Mouse (Mus musculus) heart, embryonic 16.5 days (tissue): ENCODE data around the gene Apon. TPM values are rescaled to one million over a fixed set of nuclear protein-coding genes. Genes with fewer than 3 reads are reported as not detected.

Source experiments
- ATAC-seq: fragments of 200-750 bp; cut with Nextera tagmentation; replicated peaks from 2 replicates; pipeline ENCODE4 v1.8.0; 2017; ENCODE audit warnings: moderate number of reproducible peaks; ENCODE audit not compliant: insufficient read depth, low FRiP score; ENCODE audit errors: extremely low read depth
- H3K27ac ChIP-seq: fragments of 300-500 bp; sonication (generic); 2 replicates; pipeline ENCODE4 v1.5.1; 2014; ENCODE audit warnings: mild to moderate bottlenecking, low read length, control low read depth, moderate library complexity
- H3K27me3 ChIP-seq: fragments of 300-500 bp; sonication (generic); 2 replicates; pipeline ENCODE4 v1.6.1; 2014; ENCODE audit warnings: low read length, mixed read lengths; ENCODE audit not compliant: control insufficient read depth, insufficient read depth
- H3K36me3 ChIP-seq: fragments of 300-500 bp; sonication (generic); 2 replicates; pipeline ENCODE4 v1.6.1; 2014; ENCODE audit not compliant: control insufficient read depth, insufficient read depth
- H3K4me1 ChIP-seq: fragments of 300-500 bp; sonication (generic); 2 replicates; pipeline ENCODE4 v1.6.1; 2014; ENCODE audit warnings: low read length, mixed read lengths; ENCODE audit not compliant: control insufficient read depth, insufficient read depth
- H3K4me2 ChIP-seq: fragments of 300-500 bp; sonication (generic); 2 replicates; pipeline ENCODE4 v1.6.1; 2014; ENCODE audit warnings: low read depth, mild to moderate bottlenecking, control low read depth, low read length
- H3K4me3 ChIP-seq: fragments of 300-500 bp; sonication (generic); 2 replicates; pipeline ENCODE4 v1.5.1; 2014; ENCODE audit warnings: mild to moderate bottlenecking, control low read depth, low read length
- H3K9ac ChIP-seq: fragments of 300-500 bp; sonication (generic); 2 replicates; pipeline ENCODE4 v1.6.1; 2014; ENCODE audit warnings: low read length, control low read depth
- H3K9me3 ChIP-seq: fragments of 300-500 bp; sonication (generic); replicated peaks from 2 replicates; pipeline ENCODE4 v1.6.1; 2016; ENCODE audit warnings: low read length; ENCODE audit not compliant: control insufficient read depth
- WGBS: fragments of 180-500 bp; shearing (Covaris S2); extraction: QIAGEN DNeasy Blood & Tissue Kit; methylation state at CpG from one replicate; pipeline ENCODE4 v1.1.7; 2014; 5-methylcytosine and 5-hydroxymethylcytosine counted together
- polyA plus RNA-seq: library from polyadenylated mRNA; unstranded; fragments of >200 nt; fragmentation: Nextera tagmentation; extraction: Ambion mirVana; gene quantifications from 2 replicates; pipeline ENCODE4 v1.2.1, GENCODE M21; 2015

Gene Apon
- polyA plus RNA-seq: 0.17 TPM in 1 of 2 replicates, not detected in the other

DNA sequence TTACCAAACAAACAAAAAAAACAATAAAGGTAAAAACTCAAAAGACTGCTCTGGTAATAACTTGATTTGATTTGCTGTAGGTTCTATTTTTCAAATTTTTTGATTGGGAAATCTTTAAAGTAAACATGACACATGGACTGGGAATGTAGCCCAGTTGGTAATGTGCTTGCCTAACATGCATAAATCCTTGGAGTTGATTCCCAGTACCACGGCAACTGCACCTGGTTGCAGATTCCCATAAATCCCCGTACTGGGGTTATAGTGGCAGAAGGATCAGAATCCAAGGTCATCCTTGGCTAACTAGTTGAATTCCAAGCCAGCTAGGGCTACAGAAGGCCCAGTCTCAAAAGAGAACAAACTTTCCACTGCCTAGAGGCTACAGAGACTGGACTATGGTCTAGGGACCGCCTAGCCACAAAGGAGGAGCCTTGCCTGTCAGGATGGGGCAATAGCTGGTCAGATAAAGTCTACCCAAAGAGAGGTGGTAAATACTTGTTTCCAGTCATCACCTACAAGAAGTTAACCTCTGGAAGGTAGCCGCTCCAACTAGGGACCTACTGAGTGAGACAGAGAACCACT is at the start of gene Apon:
Apon (plus strand) TSS at position 420 of the 579 bp plus-strand sequence.
- ATAC-seq: no peak
- H3K4me2 ChIP-seq: no peak within 1 kb of the TSS
- 83% methylated on average over 4 of the region's 4 CpGs for WGBS
- H3K9me3 ChIP-seq: no peaks in the 10 kb centered on the region
- H3K27me3 ChIP-seq: no peaks in the 10 kb centered on the region
- no peak within 1 kb of the TSS for H3K4me3 ChIP-seq
- H3K36me3 ChIP-seq: peaks cover 32% of the 10 kb centered on the region
- H3K9ac ChIP-seq: no peak within 1 kb of the TSS
- no peak within 1 kb of the TSS for H3K27ac ChIP-seq
- no peaks in the 10 kb centered on the region for H3K4me1 ChIP-seq

DNA sequence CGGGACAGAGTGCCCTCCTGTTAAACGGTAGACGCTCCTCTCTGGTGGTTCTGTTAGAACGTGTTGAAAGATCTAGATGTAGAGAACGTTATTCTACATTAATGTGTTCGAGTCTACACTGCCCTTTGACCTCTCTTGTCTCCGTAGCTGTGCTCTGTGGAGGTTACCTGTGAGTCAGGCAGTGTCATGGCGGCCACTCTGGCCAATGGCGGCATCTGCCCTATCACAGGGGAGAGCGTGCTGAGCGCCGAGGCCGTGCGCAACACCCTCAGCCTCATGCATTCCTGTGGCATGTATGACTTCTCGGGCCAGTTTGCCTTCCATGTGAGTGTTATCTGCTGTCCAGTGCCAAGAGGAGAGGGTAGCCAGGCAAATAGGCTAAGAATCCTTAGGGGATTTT is 49.0 kb upstream of the Apon start:
- Histone ChIP-seq H3K36me3 (no peaks in the 10 kb centered on the region), H3K4me2 (no peak overlapping the region), H3K9me3 (no peaks in the 10 kb centered on the region), H3K4me1 (no peaks in the 10 kb centered on the region), H3K4me3 (no peak overlapping the region), H3K27me3 (no peaks in the 10 kb centered on the region), H3K27ac (no peak overlapping the region), H3K9ac (no peak overlapping the region)
- ATAC-seq: no peak
- 81% methylated on average over 15 of the region's 15 CpGs for WGBS

DNA sequence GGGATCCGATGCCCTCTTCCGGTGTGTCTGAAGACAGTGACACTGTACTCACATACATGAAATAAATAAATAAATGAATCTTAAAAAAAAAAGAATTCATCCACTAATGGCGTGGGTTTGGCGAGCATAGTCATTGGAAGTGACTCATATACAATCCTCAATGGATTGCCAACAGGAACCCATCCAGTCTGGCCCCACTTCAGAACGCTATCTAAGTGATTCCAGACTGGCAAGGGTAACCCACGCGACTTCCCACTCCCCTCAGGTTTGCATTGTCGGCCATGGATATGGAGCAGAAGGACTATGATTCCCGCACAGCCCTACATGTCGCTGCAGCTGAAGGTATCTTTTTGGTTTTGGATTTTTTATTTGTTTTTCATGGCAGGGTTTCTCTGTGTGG is 45.6 kb upstream of the Apon start:
- H3K4me3 ChIP-seq: no peak overlapping the region

DNA sequence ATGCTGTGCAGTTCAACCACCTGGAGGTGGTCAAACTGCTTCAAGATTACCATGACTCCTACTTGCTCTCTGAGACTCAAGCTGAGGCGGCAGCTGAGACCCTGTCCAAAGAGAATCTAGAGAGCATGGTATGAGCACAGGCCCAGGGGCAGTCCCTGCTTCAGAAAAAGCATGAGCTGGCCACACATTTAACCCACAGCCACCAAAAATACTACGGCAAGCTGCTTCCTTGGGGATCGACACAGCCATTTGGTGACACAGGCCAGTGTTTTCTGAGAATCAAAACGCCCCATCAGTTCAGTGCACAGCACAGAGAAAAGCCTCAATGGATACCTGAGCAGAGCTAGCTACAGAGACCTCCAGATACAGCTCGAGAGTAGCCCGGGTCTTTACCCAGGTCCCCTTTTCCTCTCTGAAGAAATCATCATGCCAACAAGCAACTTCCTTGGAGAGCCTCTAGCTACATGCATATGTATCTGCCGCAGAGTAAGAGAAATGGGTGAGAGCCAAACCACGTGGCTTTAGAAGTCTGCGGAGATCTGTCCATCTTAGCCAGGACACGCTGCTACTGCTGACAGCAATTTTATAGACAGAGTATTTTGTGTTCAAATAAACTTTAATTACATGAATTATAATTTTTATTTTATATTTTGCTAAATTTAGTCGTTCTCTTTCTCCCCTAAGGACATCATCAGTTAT is 44.4 kb upstream of the Apon start:
- Histone ChIP-seq H3K27ac (no peak overlapping the region), H3K36me3 (no peaks in the 10 kb centered on the region), H3K4me3 (no peak overlapping the region), H3K9ac (no peak overlapping the region), H3K9me3 (no peaks in the 10 kb centered on the region), H3K27me3 (0 out of 2 replicates have a peak, but pooled peaks cover 3% of the 10 kb centered on the region), H3K4me2 (no peak overlapping the region), H3K4me1 (peaks cover 7% of the 10 kb centered on the region)
- 93% methylated on average over 11 of the region's 11 CpGs for WGBS
- no peak for ATAC-seq

More for the DNA sequence above, 45.6 kb upstream of the Apon start:
- H3K9ac ChIP-seq: no peak overlapping the region
- H3K9me3 ChIP-seq: no peaks in the 10 kb centered on the region
- no peak overlapping the region for H3K4me2 ChIP-seq
- ATAC-seq: no peak
- no peak overlapping the region for H3K27ac ChIP-seq
- no peaks in the 10 kb centered on the region for H3K27me3 ChIP-seq
- 86% methylated on average over 10 of the region's 10 CpGs for WGBS
- no peaks in the 10 kb centered on the region for H3K36me3 ChIP-seq
- peaks cover 7% of the 10 kb centered on the region for H3K4me1 ChIP-seq

DNA sequence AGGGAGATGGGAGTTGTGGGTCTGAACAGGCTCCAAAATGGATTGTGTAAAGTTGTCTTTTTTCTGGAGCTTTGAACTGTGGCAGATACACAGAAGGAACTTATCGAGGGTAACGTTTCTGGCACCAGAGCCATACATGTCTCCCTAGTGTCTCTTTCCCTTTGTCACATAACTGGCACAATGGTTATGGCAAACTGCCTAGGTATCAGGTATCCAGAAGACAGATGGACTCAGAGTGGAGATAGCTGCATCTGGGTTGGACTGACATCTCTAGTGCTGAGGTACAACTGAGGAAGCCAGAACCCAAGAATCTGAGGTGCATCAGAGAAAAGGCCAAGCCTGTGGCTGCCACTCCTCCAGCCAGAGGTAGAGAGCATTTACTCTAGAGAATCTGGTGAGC is 43.8 kb upstream of the Apon start:
- no peaks in the 10 kb centered on the region for H3K9me3 ChIP-seq
- H3K36me3 ChIP-seq: no peaks in the 10 kb centered on the region
- 90% methylated on average over 2 of the region's 2 CpGs for WGBS
- H3K27me3 ChIP-seq: 0 out of 2 replicates have a peak, but pooled peaks cover 3% of the 10 kb centered on the region
- H3K4me1 ChIP-seq: peaks cover 7% of the 10 kb centered on the region
- no peak overlapping the region for H3K4me2 ChIP-seq
- no peak overlapping the region for H3K9ac ChIP-seq
- H3K4me3 ChIP-seq: no peak overlapping the region
- no peak for ATAC-seq
- no peak overlapping the region for H3K27ac ChIP-seq

DNA sequence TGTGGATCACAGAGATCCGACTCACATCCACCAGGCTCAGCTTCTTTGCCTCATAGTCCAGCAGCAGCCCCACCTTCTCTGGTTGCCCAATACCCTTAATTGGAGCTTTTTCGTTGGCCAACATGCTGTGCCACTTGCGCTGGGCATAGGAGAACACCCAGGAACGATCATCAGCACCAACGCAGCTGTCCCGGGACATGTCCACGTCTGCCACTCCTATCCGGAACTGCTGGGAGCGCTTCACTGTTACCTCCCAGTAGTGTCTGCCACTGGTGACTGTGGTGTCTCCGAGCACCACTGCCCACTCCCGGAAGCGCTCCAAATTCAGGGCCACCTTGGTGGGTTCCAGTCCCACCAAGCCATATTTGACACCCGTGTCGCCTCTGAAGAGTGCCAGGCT is 42.9 kb upstream of the Apon start:
- 16% methylated on average over 14 of the region's 14 CpGs for WGBS
- no peak for ATAC-seq
- peak overlapping the region; percentile 97 for H3K4me2 ChIP-seq
- H3K9me3 ChIP-seq: no peaks in the 10 kb centered on the region
- peak overlapping the region; percentile 68; the same call in 1 of the 2 replicates for H3K27ac ChIP-seq
- no peaks in the 10 kb centered on the region for H3K36me3 ChIP-seq
- peaks cover 7% of the 10 kb centered on the region for H3K4me1 ChIP-seq
- peak overlapping the region; percentile 77 for H3K9ac ChIP-seq
- 0 out of 2 replicates have a peak, but pooled peaks cover 3% of the 10 kb centered on the region for H3K27me3 ChIP-seq
- peak overlapping the region; percentile 84 for H3K4me3 ChIP-seq

DNA sequence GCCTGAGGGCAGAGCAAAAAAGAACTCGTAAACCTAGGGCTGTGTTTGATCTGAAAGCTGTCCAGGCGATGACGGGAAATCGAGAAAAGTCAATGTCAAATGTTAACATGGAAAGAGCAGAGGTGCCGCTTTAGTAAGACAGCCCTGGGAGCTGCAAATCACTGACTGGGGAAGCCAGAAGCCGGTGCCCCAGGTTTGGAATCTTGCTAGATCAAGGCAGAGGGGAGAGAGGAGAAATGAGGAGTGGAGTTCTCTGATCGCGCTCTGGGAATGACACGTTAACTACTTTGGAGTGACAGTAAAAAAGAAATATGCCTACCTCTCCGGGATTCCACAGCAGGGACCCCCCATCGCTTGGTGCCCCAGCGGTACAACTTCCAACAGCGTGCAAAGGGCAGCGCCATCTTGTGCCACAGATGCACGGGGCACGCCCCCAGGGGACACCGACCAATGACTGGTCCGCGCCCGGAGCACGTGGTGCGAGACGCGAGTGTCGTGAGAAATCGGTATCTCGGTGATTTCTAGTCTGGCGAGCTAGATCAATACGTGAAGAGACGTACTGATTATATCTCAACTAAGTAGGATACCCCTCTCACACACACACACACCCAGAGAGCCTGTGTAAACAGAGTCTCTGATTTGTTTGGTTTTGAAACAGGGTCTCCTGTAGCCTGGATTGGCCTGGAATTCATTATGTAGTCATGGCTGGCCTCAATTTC is 42.3 kb upstream of the Apon start, which contains the start of gene Spryd4:
Spryd4 (minus strand) TSS at position 418 of the 719 bp plus-strand sequence.
- peaks cover 7% of the 10 kb centered on the region for H3K4me1 ChIP-seq
- no peaks in the 10 kb centered on the region for H3K36me3 ChIP-seq
- H3K9me3 ChIP-seq: no peaks in the 10 kb centered on the region
- peak within 1 kb of the TSS; percentile 97 for H3K4me2 ChIP-seq
- ATAC-seq: peak; percentile 90
- under 1% methylated on average over 30 of the region's 30 CpGs for WGBS
- H3K27me3 ChIP-seq: 0 out of 2 replicates have a peak, but pooled peaks cover 3% of the 10 kb centered on the region
- peak within 1 kb of the TSS; percentile 77 for H3K9ac ChIP-seq
- H3K4me3 ChIP-seq: peak within 1 kb of the TSS; percentile 84
- H3K27ac ChIP-seq: peak within 1 kb of the TSS; percentile 68

DNA sequence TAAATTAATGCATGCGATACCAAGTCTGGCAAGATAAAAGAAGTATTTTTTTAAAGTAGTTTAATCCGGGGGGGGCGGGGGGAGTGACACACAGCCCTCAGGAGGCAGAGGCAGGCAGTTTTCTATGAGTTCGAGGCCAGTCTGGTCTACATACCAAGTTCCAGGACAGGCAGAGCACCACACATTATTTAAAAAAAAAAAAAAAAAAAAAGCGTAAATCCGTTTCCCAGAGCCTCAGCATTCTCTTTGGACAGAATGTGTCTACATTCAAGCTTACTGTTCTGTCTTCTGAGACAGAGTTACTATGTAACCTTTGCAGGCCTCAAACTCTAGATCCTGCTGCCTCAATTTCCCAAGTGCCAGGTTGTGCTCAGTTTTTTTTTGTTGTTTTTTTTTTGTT is 41.7 kb upstream of the Apon start:
- WGBS: 39% methylated on average over 6 of the region's 6 CpGs
- Histone ChIP-seq H3K4me2 (peak overlapping the region; percentile 97), H3K4me3 (peak overlapping the region; percentile 84), H3K9ac (peak overlapping the region; percentile 77), H3K4me1 (peaks cover 7% of the 10 kb centered on the region), H3K36me3 (no peaks in the 10 kb centered on the region), H3K27ac (peak overlapping the region; percentile 68; the same call in 1 of the 2 replicates), H3K27me3 (0 out of 2 replicates have a peak, but pooled peaks cover 3% of the 10 kb centered on the region), H3K9me3 (no peaks in the 10 kb centered on the region)
- no peak for ATAC-seq
